Mouse (Mus musculus) forebrain, embryonic 12.5 days (tissue): ENCODE results near the gene Sgpl1. TPM values are rescaled to one million over a fixed set of nuclear protein-coding genes. Genes with fewer than 3 reads are reported as not detected.

Experiments used
- microRNA-seq: library from miRNA; unstranded; fragments of <30 nt; microRNA quantifications from one replicate; pipeline ENCODE4, GENCODE M21; 2017
- polyA plus RNA-seq: library from polyadenylated mRNA; unstranded; fragments of >200 nt; fragmentation: Nextera tagmentation; extraction: Ambion mirVana; gene quantifications from 2 replicates; pipeline ENCODE4 v1.2.1, GENCODE M21; 2016

Gene Sgpl1
- polyA plus RNA-seq, 1 experiment from 2014 or later = 76.1 TPM

Small RNAs within 50 kb of the gene (microRNA-seq; reads per million reads assigned to microRNA genes)
- gene Gm44308 = not detected

Other genes with a start within 250 kb of the Sgpl1 start
- gene Pcbd1, start 58.4 kb downstream of the Sgpl1 start, polyA plus RNA-seq = 16.7 and 18.2 TPM in 2 replicates
- 0.31 and 0.49 TPM in 2 replicates for gene Tbata, start 24.3 kb upstream of the Sgpl1 start, polyA plus RNA-seq
- 0.36 and 0.45 TPM in 2 replicates for gene Adamts14, start 125.7 kb upstream of the Sgpl1 start, polyA plus RNA-seq
- not detected in 2 replicates for gene Prf1, start 150.1 kb upstream of the Sgpl1 start, polyA plus RNA-seq
- 20.7 and 22.9 TPM in 2 replicates for gene Pald1, start 235.8 kb upstream of the Sgpl1 start, polyA plus RNA-seq